Mouse (Mus musculus) right cerebral cortex, postnatal 25 days (tissue): ENCODE data around the gene Gclm.
"Not testable (repeated sequence)": the region's sequence is repeated elsewhere in the genome, so short reads cannot be mapped to it uniquely, and the experiment has no call there.

Experiments
- DNase-seq: peaks from one replicate; pipeline ENCODE4 v3.0.0; 2022

Gclm gene

DNA sequence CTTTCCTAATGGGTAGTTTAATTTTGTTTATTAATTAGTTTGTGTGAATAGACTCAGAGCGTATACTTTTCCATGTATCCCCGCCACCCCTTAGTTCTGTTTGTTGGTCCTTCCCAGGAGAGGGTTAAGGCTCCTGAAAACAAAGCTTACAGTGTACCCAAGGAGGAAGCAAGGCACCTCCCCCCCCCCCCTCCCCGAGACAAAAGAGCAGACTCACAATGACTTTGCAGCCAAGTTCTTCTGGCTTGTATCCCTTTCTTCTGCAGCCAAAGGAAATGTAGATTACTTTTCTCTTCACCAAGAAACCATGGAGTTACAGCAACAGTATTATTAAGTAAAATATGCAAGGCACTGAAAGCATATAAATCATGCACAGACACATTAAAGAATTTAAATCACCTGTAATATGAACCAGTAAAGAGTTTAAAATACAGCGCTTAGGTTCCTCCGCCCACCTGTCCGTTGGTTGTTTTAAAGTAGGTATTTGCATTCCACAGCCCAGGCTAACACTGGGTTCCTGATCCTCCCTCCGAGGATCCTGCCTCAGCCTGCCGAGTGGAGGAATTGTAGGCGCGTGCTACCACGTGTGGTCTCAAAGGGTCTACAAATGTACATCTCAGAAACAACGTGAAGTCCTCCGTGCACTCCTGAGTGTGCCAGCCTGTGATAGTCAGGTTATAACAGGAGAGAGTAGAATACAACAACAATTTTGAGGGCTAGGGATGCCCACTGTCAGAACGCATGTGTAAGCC lies 1.8 kb upstream of the Gclm start:
- no peak for DNase-seq

DNA sequence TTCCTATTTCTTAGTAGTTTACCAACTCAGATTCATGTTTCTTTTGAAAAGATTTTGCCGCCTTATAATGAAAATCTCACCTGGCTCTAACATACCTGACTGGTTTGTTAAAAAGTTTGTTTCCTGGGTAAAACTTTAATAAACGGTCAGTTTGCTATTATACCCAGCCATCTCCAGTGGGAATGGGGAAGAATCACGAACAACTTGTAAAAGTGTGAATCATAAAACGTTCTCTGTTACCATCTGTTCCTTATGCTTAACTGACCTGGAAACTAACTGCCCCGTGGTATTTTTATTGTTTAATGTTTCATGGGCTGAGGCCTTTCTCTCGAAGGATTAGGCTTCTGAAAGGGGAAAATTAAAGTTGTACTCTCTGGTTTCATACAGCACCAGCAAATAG lies 598 bp upstream of the Gclm start:
- no peak for DNase-seq

DNA sequence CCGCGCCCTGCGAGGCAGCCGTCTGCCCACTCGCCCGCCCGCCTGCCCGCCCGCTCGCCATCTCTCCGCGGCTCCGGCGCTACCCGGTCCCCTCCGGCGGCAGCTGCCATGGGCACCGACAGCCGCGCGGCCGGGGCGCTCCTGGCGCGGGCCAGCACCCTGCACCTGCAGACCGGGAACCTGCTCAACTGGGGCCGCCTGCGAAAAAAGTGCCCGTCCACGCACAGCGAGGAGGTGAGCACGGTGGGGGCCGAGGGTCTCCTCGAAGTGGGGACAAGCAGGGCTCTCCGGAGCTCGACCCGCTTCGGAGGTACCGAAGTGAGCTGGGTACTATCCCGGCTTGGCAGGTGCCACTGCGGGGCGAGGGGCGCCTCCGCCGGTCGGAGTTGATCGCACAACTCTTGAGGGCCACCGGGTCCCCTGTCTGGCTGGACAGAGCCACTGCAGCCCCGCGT lies 548 bp downstream of the Gclm start:
- no peak for DNase-seq

DNA sequence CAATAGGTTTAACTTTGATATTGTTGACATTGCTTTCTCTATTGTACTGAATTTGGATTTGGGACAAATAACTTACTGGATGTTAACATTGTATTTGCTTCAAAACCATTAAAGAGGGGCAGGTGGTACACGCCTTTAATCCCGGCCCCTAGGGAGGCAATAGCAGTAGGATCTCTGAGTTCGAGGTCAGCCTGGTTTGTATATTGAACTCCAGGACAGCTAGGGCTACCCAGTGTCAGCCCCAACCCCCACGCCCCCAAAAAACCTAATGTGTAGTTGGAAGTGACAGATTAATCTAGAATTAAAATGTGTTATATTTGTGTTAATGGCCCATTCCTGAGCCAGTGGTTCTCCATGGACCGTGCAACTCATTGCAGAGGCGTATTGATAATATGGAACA lies 1.0 kb downstream of the Gclm start:
- DNase-seq = no peak

DNA sequence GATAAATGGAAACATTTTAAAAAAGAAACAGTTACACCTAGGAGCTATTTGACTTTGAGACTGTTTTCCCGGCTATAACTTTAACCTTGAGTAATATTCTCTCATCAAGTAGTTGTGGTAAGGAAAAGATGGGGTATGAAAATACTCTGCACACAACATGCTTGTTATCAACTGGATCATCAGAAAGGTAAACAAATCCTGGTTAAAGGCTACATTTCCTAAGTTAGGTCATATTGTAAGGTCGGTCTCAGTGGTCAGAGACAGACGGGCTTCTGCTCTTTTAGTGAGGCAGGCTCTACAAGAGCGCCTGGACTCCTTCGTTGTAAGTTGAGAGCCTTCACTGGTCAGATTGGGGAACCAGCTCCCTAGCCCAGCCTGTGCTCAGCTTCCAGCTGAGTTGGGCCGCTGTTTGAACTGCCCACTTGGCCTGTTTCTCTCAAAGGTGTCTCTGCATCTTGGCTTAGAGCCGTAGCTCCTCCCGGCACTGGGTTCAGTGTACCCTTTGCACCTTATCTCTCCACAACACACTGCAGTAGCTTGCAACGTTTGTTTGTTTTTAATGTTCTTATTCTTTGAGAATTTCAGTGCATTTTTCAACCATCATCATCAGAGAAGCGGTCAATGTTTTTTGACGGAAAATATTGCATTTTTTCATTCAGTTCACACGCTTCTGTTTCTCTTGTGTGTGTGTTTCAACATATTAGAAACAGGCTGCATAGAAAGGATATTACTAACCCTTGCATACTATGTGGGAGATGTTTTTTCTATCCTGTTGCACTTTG lies 1.8 kb downstream of the Gclm start:
- DNase-seq = no peak

DNA sequence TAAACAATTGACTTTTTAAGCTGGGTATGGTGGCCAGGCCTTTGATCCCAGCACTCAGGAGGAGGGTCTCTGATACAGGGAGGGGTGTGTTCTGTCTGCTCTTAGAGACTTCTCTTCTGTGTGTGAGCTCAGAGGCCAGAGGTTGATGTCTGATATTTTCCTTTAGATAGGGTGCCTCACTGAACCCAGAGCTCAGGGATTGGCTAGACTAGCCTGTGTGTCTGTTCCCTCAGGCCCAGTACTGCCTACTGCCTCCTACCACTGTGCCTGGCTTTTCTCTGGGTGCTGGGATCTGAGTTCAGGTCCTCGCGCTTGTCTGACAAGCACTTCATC lies 2.4 kb downstream of the Gclm start:
- no peak for DNase-seq

DNA sequence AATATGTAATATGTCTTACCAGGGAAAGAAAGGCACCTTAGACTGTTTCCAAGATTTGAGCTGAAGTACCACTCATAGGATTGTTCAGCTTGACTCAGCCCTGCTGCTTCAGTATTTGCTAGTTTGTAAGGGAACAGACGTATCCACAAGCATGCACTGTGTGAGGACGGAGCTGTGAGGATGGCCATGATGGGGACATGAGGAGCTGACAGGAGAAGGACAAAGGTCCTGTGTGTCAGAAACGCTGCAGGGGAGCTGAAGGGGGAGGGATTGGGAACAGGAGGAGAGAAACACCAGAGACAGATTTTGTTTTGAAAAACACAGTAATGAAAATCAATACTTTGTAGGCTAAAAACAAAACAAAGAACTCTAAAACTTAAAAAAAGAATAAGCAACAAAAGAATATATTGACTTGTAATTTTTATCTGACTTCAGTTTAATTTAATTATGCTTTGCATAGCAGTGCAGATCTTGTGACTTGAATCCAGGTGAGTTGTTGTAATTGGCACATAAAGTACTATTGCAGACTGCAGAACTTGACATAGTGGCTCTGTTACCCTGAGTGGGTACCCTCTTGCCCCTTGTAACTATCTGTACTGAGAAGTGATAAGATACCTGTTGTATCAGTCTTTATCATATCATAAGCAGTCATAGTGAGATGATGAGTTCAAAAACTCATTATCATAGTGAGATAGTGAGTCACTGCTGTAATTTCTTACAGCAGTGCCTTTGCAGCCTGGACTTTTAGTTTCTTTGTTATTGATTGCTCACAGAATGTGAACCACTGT lies 7.3 kb downstream of the Gclm start:
- DNase-seq = no peak

DNA sequence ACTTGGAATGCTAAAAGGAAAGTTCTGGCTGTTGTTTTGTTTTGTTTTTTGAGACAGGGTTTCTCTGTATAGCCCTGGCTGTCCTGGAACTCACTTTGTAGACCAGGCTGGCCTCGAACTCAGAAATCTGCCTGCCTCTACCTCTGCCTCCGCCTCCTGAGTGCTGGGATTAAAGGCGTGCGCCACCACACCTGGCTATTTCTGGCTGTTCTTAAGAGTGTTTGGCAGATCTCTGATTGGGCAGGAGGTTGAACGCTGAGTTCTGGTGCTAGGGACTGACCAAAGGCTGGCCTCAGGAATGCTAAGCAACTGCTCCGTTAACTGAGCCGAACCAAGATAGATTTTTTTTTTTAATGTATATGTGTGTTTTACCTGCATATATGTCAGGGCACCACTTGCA lies 8.7 kb downstream of the Gclm start:
- DNase-seq = not testable (repeated sequence)

DNA sequence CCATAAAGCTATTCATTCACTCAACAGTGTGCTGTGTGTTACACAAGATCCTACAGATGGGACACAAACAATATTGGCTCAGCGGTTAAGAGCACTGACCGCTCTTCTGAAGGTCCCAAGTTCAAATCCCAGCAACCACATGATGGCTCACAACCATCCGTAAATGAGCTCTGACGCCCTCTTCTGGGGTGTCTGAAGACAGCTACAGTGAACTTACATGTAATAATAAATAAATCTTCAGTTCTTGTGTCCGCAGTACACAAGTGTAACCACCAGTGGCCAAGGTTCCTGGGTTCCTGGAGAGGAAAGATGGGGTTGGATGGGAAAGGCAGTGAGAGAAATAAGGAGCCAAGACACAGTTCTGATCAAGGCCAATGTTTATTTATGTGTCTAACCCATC lies 24.6 kb downstream of the Gclm start:
- no peak for DNase-seq

DNA sequence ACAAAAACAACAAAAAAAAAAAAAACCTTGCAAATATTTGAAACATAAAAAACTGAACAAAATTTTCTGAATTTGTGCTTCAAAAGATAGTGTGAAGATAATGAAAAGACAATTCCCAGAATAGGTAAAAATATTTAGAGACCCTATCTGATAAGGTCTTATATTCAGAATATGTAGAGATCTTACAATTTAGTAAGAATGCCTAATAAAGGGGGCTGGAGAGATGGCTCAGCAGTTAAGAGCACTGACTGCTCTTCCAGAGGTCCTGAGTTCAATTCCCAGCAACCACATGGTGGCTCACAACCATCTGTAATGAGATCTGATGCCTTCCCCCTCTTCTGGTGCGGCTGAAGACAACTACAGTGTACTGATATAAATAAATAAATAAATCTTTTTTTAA lies 27.2 kb downstream of the Gclm start:
- not testable (repeated sequence) for DNase-seq

DNA sequence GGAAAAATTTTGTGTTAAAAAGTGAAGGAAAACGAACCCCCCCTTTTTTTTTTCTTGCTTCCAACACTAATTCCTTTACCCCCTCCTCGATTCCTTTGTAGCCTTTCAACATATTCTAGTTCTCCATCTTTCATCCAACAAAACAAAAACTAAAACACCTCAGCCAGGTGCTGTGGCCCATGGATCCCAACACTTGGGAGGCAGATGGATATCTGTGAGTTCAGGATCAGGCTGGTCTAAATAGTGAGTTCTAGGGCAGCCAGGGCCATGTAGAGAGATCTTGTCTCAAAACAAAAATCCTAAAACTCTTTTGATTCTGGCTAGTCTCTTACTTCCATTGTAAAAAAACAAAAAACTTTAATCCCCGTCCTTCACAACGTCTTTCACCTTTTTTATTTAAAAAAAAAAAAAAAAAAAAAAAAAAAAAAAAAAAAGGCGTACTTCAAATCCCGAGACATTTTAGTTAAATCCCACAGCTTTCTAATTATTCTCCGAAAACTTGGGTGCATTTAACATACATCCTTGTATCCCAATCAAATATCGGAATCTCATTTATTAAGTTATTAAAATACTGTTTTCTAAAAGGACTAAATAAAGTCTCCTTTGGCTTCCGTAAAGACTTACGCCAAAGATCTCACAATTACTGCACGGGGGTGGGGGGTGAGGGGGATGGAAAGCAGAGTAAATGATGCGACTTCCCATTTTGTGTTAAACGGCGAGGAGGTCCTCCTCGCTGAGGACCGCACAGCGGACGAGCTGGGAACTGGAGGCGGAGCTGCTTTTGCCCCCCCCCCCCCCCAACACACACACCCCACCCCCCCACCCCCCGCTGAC lies 28.3 kb downstream of the Gclm start:
- no peak for DNase-seq

DNA sequence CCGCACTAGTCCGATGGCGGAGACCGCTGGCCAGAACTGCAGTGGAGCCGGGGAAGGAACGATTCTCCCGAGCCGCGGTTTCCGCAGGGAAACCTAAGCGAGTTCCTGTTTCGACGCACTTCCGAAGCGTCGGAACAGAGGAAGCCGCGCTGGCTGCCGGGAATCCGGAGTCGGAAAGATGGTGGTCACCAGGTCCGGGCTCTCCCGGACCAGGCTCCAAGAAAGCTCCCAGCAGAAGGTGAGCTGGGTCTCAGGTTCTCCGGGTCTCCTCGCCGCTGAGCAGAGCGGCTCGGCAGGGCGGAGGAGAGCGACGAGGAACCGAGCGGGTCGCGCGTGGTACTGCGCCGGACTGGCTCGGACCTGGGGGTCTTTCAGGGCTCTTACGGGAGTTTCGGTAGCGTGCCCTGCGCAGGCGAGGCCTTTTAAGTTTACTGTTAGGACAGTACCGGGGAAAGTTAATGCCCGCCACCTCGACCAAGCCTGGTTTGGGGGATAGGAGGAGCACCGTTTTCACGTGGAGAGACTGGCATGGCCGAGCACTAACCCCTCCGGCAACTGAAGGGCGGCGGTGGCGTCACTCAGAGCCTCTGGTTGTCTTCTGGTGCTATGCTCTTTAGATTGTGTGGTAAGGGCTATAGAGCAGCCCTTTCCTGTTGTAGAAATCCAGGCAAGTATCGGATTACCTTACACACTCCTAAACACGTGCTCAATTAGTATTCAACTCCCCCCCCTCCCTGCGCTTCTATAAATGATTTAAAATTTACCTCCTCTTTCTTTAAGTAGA lies 29.1 kb downstream of the Gclm start, which contains the start of gene Dnttip2:
Dnttip2 (plus strand) TSS at position 148 of the 784 bp plus-strand sequence.
- peak; percentile 91 for DNase-seq

DNA sequence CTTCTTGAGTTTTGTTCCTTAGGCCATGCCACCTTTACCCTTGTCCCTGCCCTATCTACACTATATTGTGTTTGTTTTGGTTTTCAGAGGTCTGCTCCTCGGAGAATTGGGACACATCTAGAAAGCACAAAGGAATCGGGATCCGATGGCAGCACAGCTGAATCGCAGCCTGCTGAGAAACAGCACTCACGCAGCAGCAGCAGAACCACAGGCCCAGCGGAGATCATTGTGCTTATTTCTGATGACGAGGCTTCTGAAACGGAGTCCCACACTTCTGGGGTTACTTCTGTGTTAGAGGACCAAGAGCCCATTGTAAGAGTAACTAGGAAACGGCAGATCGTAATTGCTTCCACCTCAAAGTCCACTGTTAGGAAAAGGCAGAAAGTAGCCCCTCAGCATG lies 29.8 kb downstream of the Gclm start:
- no peak for DNase-seq

DNA sequence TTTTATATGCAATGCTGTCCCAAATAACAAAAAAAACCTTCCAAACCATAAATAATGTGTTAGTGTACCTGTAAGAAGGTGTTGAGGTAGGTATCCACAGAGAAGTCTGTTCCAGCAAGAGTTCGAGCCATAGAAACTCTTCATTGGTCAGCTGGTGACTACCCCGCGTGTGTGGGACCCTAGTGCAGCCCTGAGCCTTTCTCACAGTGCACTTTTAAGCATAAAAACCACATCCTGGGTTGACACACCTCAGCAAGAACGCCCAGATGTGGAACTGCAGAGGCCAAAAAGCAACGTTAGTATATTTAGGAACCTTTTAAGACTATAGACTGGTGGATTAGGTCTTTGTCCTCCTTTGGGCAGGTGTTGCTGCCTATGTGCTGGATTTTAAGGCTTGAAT lies 41.8 kb downstream of the Gclm start:
- DNase-seq = no peak

DNA sequence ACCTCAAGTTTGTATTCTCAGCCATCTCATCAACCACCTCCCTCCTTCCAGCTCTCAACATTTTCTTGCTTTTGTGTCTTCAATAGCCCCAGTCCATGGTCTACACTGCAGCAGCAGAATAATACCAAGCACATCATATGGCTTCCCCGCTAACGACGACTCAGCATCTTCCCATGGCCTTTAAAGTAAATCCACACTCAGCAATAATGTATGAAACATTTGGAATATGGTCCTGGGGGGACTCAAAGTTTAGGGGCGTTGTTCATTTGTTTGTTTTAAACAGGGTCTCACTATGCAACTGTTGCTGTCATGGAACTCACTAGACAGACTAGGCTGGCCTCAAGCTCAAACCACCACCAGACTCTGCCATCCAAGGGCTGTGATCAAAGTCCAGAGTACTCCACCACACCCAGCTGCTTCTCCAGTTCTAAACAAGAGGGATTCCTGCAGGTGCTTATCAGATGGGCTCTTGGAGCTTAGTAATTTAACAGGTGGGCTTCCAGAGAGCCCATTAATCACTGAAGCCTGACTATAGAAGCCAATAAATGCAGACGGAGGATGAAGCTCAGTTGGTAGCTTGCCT lies 43.3 kb downstream of the Gclm start:
- DNase-seq = no peak

DNA sequence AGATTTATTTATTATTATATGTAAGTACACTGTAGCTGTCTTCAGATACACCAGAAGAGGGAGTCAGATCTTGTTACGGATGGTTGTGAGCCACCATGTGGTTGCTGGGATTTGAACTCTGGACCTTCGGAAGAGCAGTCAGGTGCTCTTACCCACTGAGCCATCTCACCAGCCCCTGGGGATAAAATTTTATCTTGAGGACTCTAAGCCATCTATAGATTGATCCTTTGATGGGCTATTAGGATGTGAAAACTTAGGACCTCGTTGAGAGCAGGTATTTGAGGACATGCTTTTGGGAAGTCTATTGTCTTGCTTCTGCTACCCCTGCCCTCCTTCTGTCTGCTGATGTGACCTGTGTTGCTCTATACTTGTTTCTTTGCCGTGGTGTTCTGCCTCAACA lies 44.0 kb downstream of the Gclm start:
- not testable (repeated sequence) for DNase-seq

DNA sequence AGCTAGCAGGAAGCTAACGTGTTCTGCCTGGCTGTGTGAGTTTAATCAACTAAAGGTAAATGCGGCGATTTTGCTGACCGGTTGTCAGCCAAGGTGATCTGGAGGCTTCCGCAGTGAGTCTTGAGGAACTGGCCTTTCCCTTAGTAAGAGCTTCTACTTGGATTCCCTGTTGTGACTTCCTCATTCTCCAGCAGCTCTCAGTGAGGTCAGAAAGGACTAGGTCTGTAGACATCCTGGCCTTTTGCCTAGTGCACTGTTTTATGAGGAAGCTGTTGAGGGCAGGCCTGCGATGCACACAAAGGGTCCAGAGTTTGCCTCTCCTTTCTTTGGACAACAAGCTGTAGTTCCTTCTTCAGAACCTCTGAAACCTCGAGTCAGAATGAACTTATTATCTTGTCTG lies 45.3 kb downstream of the Gclm start:
- DNase-seq = no peak

DNA sequence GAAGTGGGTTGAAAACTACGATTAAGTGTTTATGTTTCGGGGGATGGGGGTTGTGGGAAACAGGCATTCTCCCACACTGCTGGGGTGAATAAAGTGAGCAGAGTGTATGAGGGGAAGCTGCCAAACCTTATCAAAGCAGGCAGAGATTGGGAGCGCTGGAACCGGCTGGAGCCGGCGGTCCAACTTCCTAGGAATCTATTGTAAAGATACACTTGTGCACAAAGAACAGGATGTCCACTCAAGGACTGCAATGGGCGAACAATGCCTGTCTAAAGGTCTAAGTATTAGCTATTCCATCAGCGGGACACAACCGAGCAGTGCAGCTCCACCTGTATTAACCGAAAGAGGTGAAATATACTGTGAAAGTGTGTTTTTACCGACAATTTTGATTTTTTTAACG lies 46.5 kb downstream of the Gclm start:
- DNase-seq = no peak

DNA sequence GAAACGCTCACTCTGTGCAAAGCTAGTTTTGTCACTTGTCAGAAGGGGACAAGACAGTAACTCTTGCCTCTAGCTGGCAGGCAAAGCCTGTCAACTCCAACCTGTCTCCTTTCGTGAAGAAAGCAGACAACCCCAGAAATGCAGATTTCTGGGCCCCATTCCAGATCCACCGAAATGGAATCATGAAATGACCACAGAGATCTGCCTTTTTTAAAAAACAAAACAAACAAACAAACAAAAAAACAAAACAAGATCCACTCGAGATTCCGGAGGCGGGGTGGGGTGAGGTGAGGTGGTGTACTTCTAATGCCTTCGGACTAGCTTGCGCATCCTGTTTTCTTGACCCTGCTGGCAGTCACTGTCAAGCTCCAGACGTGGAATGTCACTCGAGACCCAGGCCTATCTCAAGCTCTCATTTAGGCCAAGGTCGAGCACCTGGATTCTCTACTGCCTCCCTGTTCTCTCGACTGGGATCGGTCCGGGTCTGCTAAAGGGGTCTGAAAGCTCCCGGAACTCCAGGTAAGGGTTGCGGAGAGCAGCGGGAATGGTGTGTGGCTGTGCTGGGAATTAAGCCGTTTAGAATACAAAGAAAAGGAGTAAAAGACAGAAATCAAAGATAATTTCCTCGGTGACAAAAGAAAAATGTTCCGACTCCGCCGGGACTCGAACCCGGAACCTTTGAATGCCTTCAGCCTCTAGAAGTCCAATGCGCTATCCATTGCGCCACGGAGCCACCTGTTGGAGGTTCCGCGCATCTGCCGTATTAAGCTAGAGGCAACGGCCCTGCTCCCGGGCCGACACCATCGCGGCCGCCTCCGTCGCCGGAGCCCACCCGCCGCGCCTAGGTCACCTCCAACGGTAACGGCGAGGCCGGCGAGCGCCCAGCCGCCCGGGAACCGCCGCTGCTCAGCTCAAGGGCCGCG lies 47.2 kb downstream of the Gclm start:
- DNase-seq = peak; percentile 88

DNA sequence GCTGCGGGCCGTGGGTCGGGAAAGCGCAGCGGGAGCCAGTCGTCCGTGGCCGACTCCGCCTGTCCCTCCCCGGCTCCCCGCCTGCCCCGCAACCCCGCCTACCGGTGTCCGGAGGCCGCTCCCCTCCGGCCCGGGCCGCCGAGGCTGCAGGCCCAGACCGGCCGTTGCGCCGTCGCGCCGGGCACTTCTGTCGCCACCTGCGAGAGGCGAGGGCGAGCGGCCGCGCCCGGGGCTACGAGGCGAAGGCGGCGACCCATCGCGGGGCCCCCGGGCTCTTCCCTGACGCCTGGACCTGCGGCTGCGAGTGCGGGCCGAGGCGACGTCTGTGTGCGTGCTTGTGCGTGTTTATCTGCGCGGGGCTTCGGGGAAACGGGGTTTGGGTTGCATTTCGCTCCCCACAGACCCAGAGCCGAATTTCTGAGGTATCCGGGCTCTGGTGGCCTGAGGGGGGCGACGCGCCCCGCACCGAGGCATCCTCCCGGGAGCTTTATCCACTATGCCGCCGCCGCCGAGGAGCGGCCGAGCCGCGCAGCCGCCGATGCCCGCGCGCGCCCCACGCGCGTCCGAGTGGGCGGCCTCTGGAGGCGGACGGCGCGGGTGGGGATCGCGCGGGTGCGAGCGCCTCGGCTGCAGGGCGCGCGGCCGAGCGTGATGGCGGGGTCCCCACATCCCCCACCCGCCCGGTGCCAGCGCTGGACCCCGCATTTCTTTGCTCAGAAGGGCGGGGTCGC lies 48.0 kb downstream of the Gclm start:
- DNase-seq = no peak
